Mouse (Mus musculus) liver, embryonic 14.5 days (tissue): ENCODE measurements around the gene Ifngr1. TPM values are rescaled to one million over a fixed set of nuclear protein-coding genes. Genes with fewer than 3 reads are reported as not detected.

Experiments
- ATAC-seq: fragments of 200-750 bp; cut with Nextera tagmentation; 2 replicates; pipeline ENCODE4 v1.8.0; 2017; ENCODE audit warnings: moderate number of reproducible peaks, mild to moderate bottlenecking, moderate library complexity; ENCODE audit not compliant: insufficient read depth
- DNase-seq, 3 experiments: peaks; one replicate each; pipeline ENCODE4 v3.0.0-alpha.2; 2012 to 2013; ENCODE audit warnings: low read depth in 3 of 3, low spot score in 3 of 3
- H3K27ac ChIP-seq: fragments of 300-500 bp; sonication (generic); 2 replicates; pipeline ENCODE4 v1.5.1; 2014; ENCODE audit warnings: moderate library complexity, mild to moderate bottlenecking, control low read depth, inconsistent platforms
- H3K27me3 ChIP-seq: fragments of 300-500 bp; sonication (generic); 2 replicates; pipeline ENCODE4 v1.6.1; 2014; ENCODE audit warnings: mild to moderate bottlenecking, low read length, moderate library complexity; ENCODE audit not compliant: control insufficient read depth, insufficient read depth
- H3K36me3 ChIP-seq: fragments of 300-500 bp; sonication (generic); replicated peaks from 2 replicates; pipeline ENCODE4 v1.6.1; 2014; ENCODE audit warnings: low read depth; ENCODE audit not compliant: control insufficient read depth, insufficient read depth
- H3K4me1 ChIP-seq, 2 experiments: fragments of 200-500 bp in 1 of 2; fragments of 300-500 bp in 1 of 2; sonication (generic) in 1 of 2; replicated peaks; 2 replicates each; pipeline ENCODE4 v1.6.1; 2012 to 2014; ENCODE audit warnings: antibody characterized with exemption in 1 of 2, inconsistent platforms in 1 of 2, low read length in 1 of 2; ENCODE audit not compliant: control insufficient read depth in 2 of 2, insufficient read depth in 2 of 2
- H3K4me2 ChIP-seq: fragments of 300-500 bp; sonication (generic); 2 replicates; pipeline ENCODE4 v1.6.1; 2014; ENCODE audit warnings: low read depth, mild to moderate bottlenecking, control low read depth, moderate library complexity
- H3K4me3 ChIP-seq, 2 experiments: fragments of 200-500 bp in 1 of 2; fragments of 300-500 bp in 1 of 2; sonication (generic) in 1 of 2; 2 replicates each; pipeline ENCODE4 v1.5.1; 2012 to 2014; ENCODE audit warnings: low read depth in 2 of 2, low read length in 2 of 2, mild to moderate bottlenecking in 2 of 2, control low read depth in 1 of 2, inconsistent platforms in 1 of 2, moderate library complexity in 1 of 2; ENCODE audit not compliant: insufficient read depth in 1 of 2
- H3K9ac ChIP-seq: fragments of 300-500 bp; sonication (generic); replicated peaks from 2 replicates; pipeline ENCODE4 v1.6.1; 2014; ENCODE audit warnings: mild to moderate bottlenecking, control low read depth, moderate library complexity
- H3K9me3 ChIP-seq: fragments of 300-500 bp; sonication (generic); 2 replicates; pipeline ENCODE4 v1.6.1; 2016; ENCODE audit warnings: low read length, mixed read lengths; ENCODE audit not compliant: control insufficient read depth
- CTCF ChIP-seq: IDR thresholded peaks from 2 replicates; pipeline ENCODE4 v1.5.1; 2016; ENCODE audit warnings: antibody characterized with exemption, low read depth, control low read depth
- EP300 ChIP-seq: IDR thresholded peaks from 2 replicates; pipeline ENCODE4 v1.6.1; 2016; ENCODE audit warnings: antibody characterized with exemption, low read depth
- WGBS: fragments of 180-500 bp; shearing (Covaris S2); extraction: QIAGEN DNeasy Blood & Tissue Kit; methylation state at CpG from one replicate; pipeline ENCODE4 v1.1.7; 2014; ENCODE audit not compliant: insufficient replicate concordance; 5-methylcytosine and 5-hydroxymethylcytosine counted together
- polyA plus RNA-seq, 2 experiments: library from polyadenylated mRNA; depleted of rRNA in 1 of 2; stranded (reverse) in 1 of 2; unstranded in 1 of 2; fragments of >200 nt; fragmentation: Nextera tagmentation in 1 of 2; extraction: Ambion mirVana in 1 of 2; gene quantifications; 2 replicates each; pipeline versions ENCODE4 v1.2.1 to v1.2.3; 2012 to 2014

Gene Ifngr1
- polyA plus RNA-seq, 2 experiments = 17.1 to 39.5 TPM

GRCm38 (mm10) chr10:19592556-19592955 lies 807 bp downstream of the Ifngr1 start:
- Histone ChIP-seq H3K27me3 (no peaks in the 10 kb centered on the region), H3K9me3 (no peaks in the 10 kb centered on the region), H3K27ac (no peak overlapping the region), H3K4me1 (peaks cover 5 to 38% of the 10 kb centered on the region in 2 experiments; a peak in 3 of 4 replicates), H3K36me3 (no peaks in the 10 kb centered on the region; the same call in 1 of the 2 replicates), H3K4me2 (peak overlapping the region; percentile 81), H3K4me3 (peak overlapping the region; percentile 67 to 81), H3K9ac (peak overlapping the region; percentile 70)
- no peak for DNase-seq
- no peak for ATAC-seq
- WGBS = 4% methylated on average over 3 of the region's 3 CpGs
- no peak for TF ChIP-seq CTCF
- TF ChIP-seq EP300 = no peak

DNA sequence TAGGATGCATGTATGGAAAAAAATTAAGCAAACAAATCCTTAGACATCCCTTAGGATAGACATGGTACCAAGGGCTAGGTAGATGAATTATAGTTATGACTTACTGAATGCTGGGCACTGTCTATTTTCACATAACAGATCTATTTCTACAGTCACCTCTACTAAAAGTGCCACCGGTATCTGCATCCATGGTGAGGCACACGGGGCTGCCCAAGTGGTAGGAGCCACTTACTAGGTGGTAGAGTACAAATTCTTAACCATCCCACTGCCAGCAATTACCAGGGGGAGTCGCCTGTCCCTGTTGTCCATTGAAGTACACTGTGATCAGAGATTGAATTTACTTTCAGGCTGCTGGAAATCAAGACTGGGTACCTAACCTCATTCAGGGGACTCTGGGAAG lies 1.5 kb downstream of the Ifngr1 start:
- 43% methylated on average over 3 of the region's 3 CpGs for WGBS
- peak overlapping the region; percentile 7 to 27; a peak in 3 of 4 replicates for H3K4me3 ChIP-seq
- no peaks in the 10 kb centered on the region; the same call in 1 of the 2 replicates for H3K36me3 ChIP-seq
- DNase-seq (no peak), ATAC-seq (no peak)
- H3K4me1 ChIP-seq = peaks cover 5 to 37% of the 10 kb centered on the region in 2 experiments; a peak in 3 of 4 replicates
- H3K9me3 ChIP-seq = no peaks in the 10 kb centered on the region
- TF ChIP-seq CTCF = no peak
- TF ChIP-seq EP300 = no peak
- no peak overlapping the region for H3K27ac ChIP-seq
- peak overlapping the region; percentile 81 for H3K4me2 ChIP-seq
- H3K9ac ChIP-seq = no peak overlapping the region
- H3K27me3 ChIP-seq = no peaks in the 10 kb centered on the region

DNA sequence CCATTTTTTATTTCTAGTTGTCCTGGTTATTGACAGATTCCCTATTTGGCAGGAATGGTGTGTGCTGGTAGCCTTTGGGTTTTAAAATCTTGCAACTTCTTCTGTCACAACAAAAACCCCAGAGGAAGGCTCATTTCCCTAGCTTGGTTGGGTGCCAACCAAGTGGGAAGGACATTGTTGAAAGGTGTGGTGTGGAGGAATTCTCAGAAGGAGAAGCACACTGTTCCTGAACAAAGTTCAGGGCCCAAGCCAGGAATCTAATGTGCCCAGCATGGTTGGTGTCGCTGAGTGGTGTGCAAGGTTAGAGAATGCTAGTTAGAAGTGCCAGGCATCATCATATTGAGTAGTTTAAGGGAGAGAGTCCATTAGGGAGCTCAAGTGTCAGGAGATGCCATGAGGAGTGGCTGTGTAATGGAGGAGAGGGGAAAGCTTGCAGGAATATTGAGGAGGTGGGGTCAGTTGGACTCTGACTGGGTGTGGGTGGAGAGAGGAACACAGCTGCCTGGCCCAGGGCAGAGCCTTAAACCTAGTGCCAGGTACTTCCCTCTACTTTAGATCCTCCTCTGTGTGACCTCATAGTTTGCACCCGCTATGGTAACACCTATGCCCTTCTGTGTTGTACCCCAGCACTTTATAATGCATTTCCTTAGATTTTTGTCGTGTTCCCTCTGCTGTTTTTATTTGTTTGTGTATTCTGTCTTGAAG lies 2.6 kb downstream of the Ifngr1 start:
- H3K9ac ChIP-seq = no peak overlapping the region
- 55% methylated on average over 3 of the region's 3 CpGs for WGBS
- no peaks in the 10 kb centered on the region for H3K9me3 ChIP-seq
- peaks cover 4% of the 10 kb centered on the region; the same call in 1 of the 2 replicates for H3K36me3 ChIP-seq
- ATAC-seq (no peak), DNase-seq (no peak)
- H3K27ac ChIP-seq = no peak overlapping the region
- no peak for TF ChIP-seq CTCF
- TF ChIP-seq EP300 = no peak
- H3K4me1 ChIP-seq = peaks cover 5 to 36% of the 10 kb centered on the region in 2 experiments; a peak in 3 of 4 replicates
- H3K4me3 ChIP-seq = peak overlapping the region in 1 of 2 experiments; percentile 28; a peak in 2 of 4 replicates
- H3K27me3 ChIP-seq = no peaks in the 10 kb centered on the region
- peak overlapping the region; percentile 81 for H3K4me2 ChIP-seq

GRCm38 (mm10) chr10:19596866-19597265 lies 5.1 kb downstream of the Ifngr1 start:
- ATAC-seq (no peak), DNase-seq (no peak)
- Histone ChIP-seq H3K27ac (no peak overlapping the region), H3K4me2 (no peak overlapping the region), H3K4me1 (peaks cover 5 to 16% of the 10 kb centered on the region in 2 experiments; a peak in 2 of 4 replicates), H3K36me3 (peaks cover 13% of the 10 kb centered on the region), H3K9me3 (no peaks in the 10 kb centered on the region), H3K4me3 (no peak overlapping the region), H3K27me3 (no peaks in the 10 kb centered on the region), H3K9ac (no peak overlapping the region)
- WGBS = 40% methylated on average over 4 of the region's 4 CpGs
- TF ChIP-seq CTCF (no peak), EP300 (no peak)

DNA sequence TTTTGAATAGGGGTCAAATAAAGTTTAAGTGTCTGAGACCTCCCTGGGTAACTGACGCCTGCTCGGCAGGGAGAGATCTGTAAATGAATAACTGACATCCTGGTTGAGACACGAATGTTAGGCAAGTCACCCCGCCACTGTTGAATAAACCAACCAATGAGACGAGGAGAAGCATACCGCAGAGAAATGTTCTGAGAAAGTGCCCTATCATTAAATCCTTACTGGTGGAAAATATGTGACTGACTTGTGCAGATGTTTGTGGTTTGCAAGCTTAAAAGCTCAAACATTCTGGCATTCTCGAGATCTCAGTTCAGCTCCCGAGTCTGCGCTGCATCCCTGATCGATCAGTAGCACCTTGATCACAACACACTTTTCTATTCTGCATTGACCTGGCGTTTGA lies 6.3 kb downstream of the Ifngr1 start:
- Histone ChIP-seq H3K4me3 (no peak overlapping the region), H3K4me2 (no peak overlapping the region), H3K36me3 (peaks cover 22% of the 10 kb centered on the region), H3K27ac (no peak overlapping the region), H3K9me3 (no peaks in the 10 kb centered on the region), H3K4me1 (peaks cover 5 to 16% of the 10 kb centered on the region in 2 experiments; a peak in 2 of 4 replicates), H3K27me3 (no peaks in the 10 kb centered on the region), H3K9ac (no peak overlapping the region)
- ATAC-seq (no peak), DNase-seq (no peak)
- TF ChIP-seq EP300 = no peak
- TF ChIP-seq CTCF = no peak
- WGBS = 68% methylated on average over 11 of the region's 11 CpGs
